In the genomic region with DNA sequence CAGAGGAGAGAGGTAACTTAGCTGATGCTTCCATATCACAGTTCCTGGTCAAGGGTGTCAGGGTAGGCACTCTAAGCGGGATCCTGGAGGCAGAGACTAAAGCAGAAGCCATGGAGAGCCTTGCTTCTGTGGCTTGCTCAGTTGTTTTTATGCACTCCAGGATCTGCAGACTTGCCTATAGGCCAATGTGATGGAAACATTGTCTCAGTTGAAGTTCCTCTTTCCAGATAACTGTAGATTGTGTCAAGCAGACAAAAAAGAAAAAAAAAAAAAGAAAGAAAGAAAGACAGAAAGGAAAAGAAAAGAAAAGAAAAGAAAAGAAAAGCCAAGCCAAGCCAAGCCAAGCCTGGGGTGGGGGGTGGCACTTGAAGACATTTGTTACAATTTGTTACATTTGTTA, we compare ENCODE assay signal across 23 mouse cellular contexts.
DNase-seq lines count a peak whose midpoint lies in the region; ATAC-seq and TF ChIP-seq lines count a peak whose summit lies in the region.
"Had no signal": no experiment of that assay in that cellular context is flagged by ENCODE, and none has a peak within 500 bp of the region (broad histone marks: within the 10 kb centered on the region; RNA-seq: fewer than 3 reads in every experiment).

No protein-coding gene starts in this region.

- H3K4me3 ChIP-seq in spleen, adult 2 months (ENCODE audit: extremely low read depth, insufficient read depth, insufficient read length): no peak overlapping the region
- no peak overlapping the region for H3K4me3 ChIP-seq in bone marrow, adult 2 months (replicated peaks; ENCODE audit: control insufficient read depth, low read depth, low read length)
- H3K4me3 ChIP-seq: embryonic facial prominence, embryonic 15.5 days; heart, embryonic 12.5 days; hindbrain, embryonic 12.5 days; kidney, embryonic 15.5 days; stomach, embryonic 15.5 days had no signal

- H3K27me3 ChIP-seq in spleen, adult 2 months (ENCODE audit: control insufficient read depth, insufficient read depth, low read length): no peaks in the 10 kb centered on the region
- H3K27me3 ChIP-seq: embryonic facial prominence, embryonic 15.5 days; heart, embryonic 12.5 days; hindbrain, embryonic 12.5 days; kidney, embryonic 15.5 days; Patski; stomach, embryonic 15.5 days had no signal

- H3K27ac ChIP-seq in spleen, adult 2 months (ENCODE audit: insufficient read depth, low read length): peak overlapping the region; percentile 90
- peak overlapping the region; percentile 26 for H3K27ac ChIP-seq in bone marrow, adult 2 months (ENCODE audit: control insufficient read depth, insufficient read depth, low read depth, low read length, poor library complexity)
- H3K27ac ChIP-seq: embryonic facial prominence, embryonic 15.5 days; hindbrain, embryonic 12.5 days; kidney, embryonic 15.5 days; stomach, embryonic 15.5 days had no signal

- peak; percentile 34 to 41 for DNase-seq in spleen, adult 2 months (ENCODE audit: low read depth in 1 of 2, low spot score in 2 of 2)
- no peak for DNase-seq in spleen, postnatal 10 days (ENCODE audit: low spot score in 2 of 2)
- DNase-seq in B cell, adult 2 months: peak; percentile 18 to 20
- no peak for DNase-seq in right cerebral cortex, postnatal 36 days (ENCODE audit: low spot score in 2 of 2)
- no peak for DNase-seq in adrenal gland, adult 8-10 months
- DNase-seq in adipocyte (ENCODE audit: low spot score): no peak
- DNase-seq: adrenal gland, postnatal 10 days; cerebellum, adult 9-10 months; gastrocnemius, postnatal 14 days; heart, adult 18-20 months; heart, postnatal 14 days; kidney, adult 11 months; kidney, postnatal 4 days; lung, postnatal 10 days had no signal

- H3K4me1 ChIP-seq in spleen, adult 2 months (ENCODE audit: control insufficient read depth, insufficient read depth, insufficient read length): peaks cover 24% of the 10 kb centered on the region
- peaks cover 18% of the 10 kb centered on the region for H3K4me1 ChIP-seq in bone marrow, adult 2 months (ENCODE audit: control insufficient read depth, insufficient read depth, low read length)
- H3K4me1 ChIP-seq: embryonic facial prominence, embryonic 15.5 days; heart, embryonic 12.5 days; hindbrain, embryonic 12.5 days; stomach, embryonic 15.5 days had no signal

- no peak for TF ChIP-seq CTCF in spleen, adult 2 months (IDR thresholded peaks at IDR 0.05; ENCODE audit: extremely low read depth, insufficient read depth, insufficient read length, insufficient replicate concordance)
- TF ChIP-seq CTCF in bone marrow, adult 2 months (IDR thresholded peaks at IDR 0.05; ENCODE audit: control insufficient read depth, insufficient read depth, low read length): no peak

- no peak for TF ChIP-seq POLR2A in spleen, adult 2 months (IDR thresholded peaks at IDR 0.05; ENCODE audit: low read depth, low read length)
- TF ChIP-seq POLR2A in bone marrow, adult 2 months (IDR thresholded peaks at IDR 0.05; ENCODE audit: borderline replicate concordance, control insufficient read depth, low read depth, low read length): no peak

- WGBS in spleen, adult 2 months: 57% methylated on average over 1 of the region's 1 CpGs
- WGBS in bone marrow, adult 2 months: 43% methylated on average over 1 of the region's 1 CpGs

- ATAC-seq in megakaryocyte, adult 5-6 weeks (ENCODE audit: poor library complexity, severe bottlenecking): peak; percentile 21
- ATAC-seq: forebrain, embryonic 14.5 days; Patski had no signal

- H3K36me3 ChIP-seq in spleen, adult 2 months (ENCODE audit: control insufficient read depth, insufficient read depth, low read length): no peaks in the 10 kb centered on the region
- H3K36me3 ChIP-seq: stomach, embryonic 15.5 days had no signal

Comparison
In these comparisons a context has a peak if more than half of its experiments do, and no peak if none do; other contexts are left out.
1. DNase-seq: peak in spleen, adult 2 months (2 of 2) and B cell, adult 2 months (2 of 2); none in spleen, postnatal 10 days (0 of 2), right cerebral cortex, postnatal 36 days (0 of 2), adrenal gland, adult 8-10 months (single experiment) and adipocyte (single experiment).